Mouse (Mus musculus) midbrain, embryonic 16.5 days (tissue): ENCODE measurements around the gene Ect2. TPM values are rescaled to one million over a fixed set of nuclear protein-coding genes. Genes with fewer than 3 reads are reported as not detected.

Experiments used
- ATAC-seq: fragments of 200-750 bp; cut with Nextera tagmentation; 2 replicates; pipeline ENCODE4 v1.8.0; 2017; ENCODE audit warnings: moderate TSS enrichment
- H3K27ac ChIP-seq: fragments of 300-500 bp; sonication (generic); 2 replicates; pipeline ENCODE4 v1.5.1; 2014; ENCODE audit warnings: mild to moderate bottlenecking, low read length, mixed read lengths
- H3K27me3 ChIP-seq: fragments of 300-500 bp; sonication (generic); 2 replicates; pipeline ENCODE4 v1.6.1; 2014; ENCODE audit warnings: low read depth, low read length, mixed read lengths; ENCODE audit not compliant: control insufficient read depth, insufficient read depth
- H3K36me3 ChIP-seq: fragments of 300-500 bp; sonication (generic); 2 replicates; pipeline ENCODE4 v1.6.1; 2014; ENCODE audit warnings: mild to moderate bottlenecking, low read length, moderate library complexity, mixed read lengths; ENCODE audit not compliant: control insufficient read depth, insufficient read depth
- H3K4me1 ChIP-seq: fragments of 300-500 bp; sonication (generic); 2 replicates; pipeline ENCODE4 v1.6.1; 2014; ENCODE audit warnings: mild to moderate bottlenecking, low read length, mixed read lengths; ENCODE audit not compliant: control insufficient read depth, insufficient read depth
- H3K4me2 ChIP-seq: fragments of 300-500 bp; sonication (generic); 2 replicates; pipeline ENCODE4 v1.6.1; 2014; ENCODE audit warnings: mild to moderate bottlenecking, low read length, mixed read lengths
- H3K4me3 ChIP-seq: fragments of 300-500 bp; sonication (generic); 2 replicates; pipeline ENCODE4 v1.5.1; 2014; ENCODE audit warnings: low read depth, mild to moderate bottlenecking, low read length, moderate library complexity, mixed read lengths
- H3K9ac ChIP-seq: fragments of 300-500 bp; sonication (generic); 2 replicates; pipeline ENCODE4 v1.6.1; 2014; ENCODE audit warnings: low read depth, low read length, mixed read lengths
- H3K9me3 ChIP-seq: fragments of 300-500 bp; sonication (generic); replicated peaks from 2 replicates; pipeline ENCODE4 v1.6.1; 2014; ENCODE audit warnings: mild to moderate bottlenecking, low read length, mixed read lengths; ENCODE audit not compliant: control insufficient read depth, poor library complexity, severe bottlenecking
- WGBS: fragments of 180-500 bp; shearing (Covaris S2); extraction: QIAGEN DNeasy Blood & Tissue Kit; methylation state at CpG from one replicate; pipeline ENCODE4 v1.1.7; 2014; 5-methylcytosine and 5-hydroxymethylcytosine counted together
- polyA plus RNA-seq: library from polyadenylated mRNA; unstranded; fragments of >200 nt; fragmentation: Nextera tagmentation; extraction: Ambion mirVana; gene quantifications from 2 replicates; pipeline ENCODE4 v1.2.1, GENCODE M21; 2015

Ect2 gene
- polyA plus RNA-seq, 1 experiment from 2014 or later, result 5.8 TPM

- Histone ChIP-seq H3K27me3 (no peaks in the 10 kb centered on the region), H3K4me3 (no peak overlapping the region), H3K4me2 (no peak overlapping the region), H3K27ac (no peak overlapping the region), H3K36me3 (no peaks in the 10 kb centered on the region), H3K9ac (no peak overlapping the region), H3K4me1 (no peaks in the 10 kb centered on the region), H3K9me3 (no peaks in the 10 kb centered on the region)
- ATAC-seq, result no peak
- 62% methylated on average over 2 of the region's 2 CpGs for whole genome bisulfite sequencing
These were observed 8.7 kb upstream of the Ect2 start for GRCm38 (mm10) chr3:27162410-27162804.

- ATAC-seq, result no peak
- no peak overlapping the region for H3K4me2 ChIP-seq
- whole genome bisulfite sequencing, result 89% methylated on average over 6 of the region's 6 CpGs
- no peaks in the 10 kb centered on the region for H3K9me3 ChIP-seq
- no peak overlapping the region for H3K9ac ChIP-seq
- H3K27me3 ChIP-seq, result no peaks in the 10 kb centered on the region
- H3K4me3 ChIP-seq, result no peak overlapping the region
- no peaks in the 10 kb centered on the region for H3K36me3 ChIP-seq
- no peaks in the 10 kb centered on the region for H3K4me1 ChIP-seq
- H3K27ac ChIP-seq, result no peak overlapping the region
These were observed 8.1 kb upstream of the Ect2 start for GRCm38 (mm10) chr3:27161645-27162409.

- no peak overlapping the region for H3K4me3 ChIP-seq
- no peaks in the 10 kb centered on the region for H3K27me3 ChIP-seq
- 52% methylated on average over 4 of the region's 4 CpGs for WGBS
- no peak for ATAC-seq
- no peak overlapping the region for H3K4me2 ChIP-seq
- no peaks in the 10 kb centered on the region for H3K9me3 ChIP-seq
- no peak overlapping the region for H3K9ac ChIP-seq
- H3K36me3 ChIP-seq, result no peaks in the 10 kb centered on the region
- no peak overlapping the region for H3K27ac ChIP-seq
- H3K4me1 ChIP-seq, result peaks cover 3% of the 10 kb centered on the region; the same call in 1 of the 2 replicates
These were observed 5.2 kb upstream of the Ect2 start for GRCm38 (mm10) chr3:27158910-27159309.

GRCm38 (mm10) chr3:27156594-27156949 is 2.9 kb upstream of the Ect2 start:
- WGBS, result 58% methylated on average over 3 of the region's 3 CpGs
- Histone ChIP-seq H3K9ac (no peak overlapping the region), H3K27me3 (no peaks in the 10 kb centered on the region), H3K36me3 (no peaks in the 10 kb centered on the region), H3K9me3 (no peaks in the 10 kb centered on the region), H3K4me3 (no peak overlapping the region), H3K4me1 (peaks cover 11% of the 10 kb centered on the region), H3K4me2 (no peak overlapping the region), H3K27ac (no peak overlapping the region)
- no peak for ATAC-seq

GRCm38 (mm10) chr3:27155856-27156593 is 2.3 kb upstream of the Ect2 start:
- Histone ChIP-seq H3K9me3 (no peaks in the 10 kb centered on the region), H3K27ac (no peak overlapping the region), H3K27me3 (no peaks in the 10 kb centered on the region), H3K4me3 (no peak overlapping the region), H3K4me1 (peaks cover 11% of the 10 kb centered on the region), H3K9ac (no peak overlapping the region), H3K4me2 (no peak overlapping the region), H3K36me3 (no peaks in the 10 kb centered on the region)
- no peak for ATAC-seq
- 76% methylated on average over 9 of the region's 9 CpGs for WGBS

GRCm38 (mm10) chr3:27155051-27155855 is 1.6 kb upstream of the Ect2 start:
- Histone ChIP-seq H3K9me3 (no peaks in the 10 kb centered on the region), H3K9ac (no peak overlapping the region), H3K4me1 (peaks cover 11% of the 10 kb centered on the region), H3K36me3 (no peaks in the 10 kb centered on the region), H3K4me3 (no peak overlapping the region), H3K27ac (no peak overlapping the region), H3K27me3 (no peaks in the 10 kb centered on the region), H3K4me2 (no peak overlapping the region)
- whole genome bisulfite sequencing, result 15% methylated on average over 6 of the region's 6 CpGs
- no peak for ATAC-seq

- peaks cover 11% of the 10 kb centered on the region for H3K4me1 ChIP-seq
- no peaks in the 10 kb centered on the region for H3K27me3 ChIP-seq
- no peaks in the 10 kb centered on the region for H3K9me3 ChIP-seq
- ATAC-seq, result peak; percentile 38
- no peaks in the 10 kb centered on the region for H3K36me3 ChIP-seq
- WGBS, result 63% methylated on average over 2 of the region's 2 CpGs
- H3K27ac ChIP-seq, result 0 out of 2 replicates have a peak overlapping the region, but pooled peaks have one; percentile 1
- peak overlapping the region; percentile 52 for H3K4me2 ChIP-seq
- H3K9ac ChIP-seq, result peak overlapping the region; percentile 8
- peak overlapping the region; percentile 83 for H3K4me3 ChIP-seq
These were observed 602 bp upstream of the Ect2 start for GRCm38 (mm10) chr3:27154280-27154679.

GRCm38 (mm10) chr3:27153191-27153671 is 447 bp downstream of the Ect2 start:
- no peaks in the 10 kb centered on the region for H3K36me3 ChIP-seq
- H3K4me1 ChIP-seq, result peaks cover 11% of the 10 kb centered on the region
- peak overlapping the region; percentile 83 for H3K4me3 ChIP-seq
- WGBS, result under 1% methylated on average over 30 of the region's 31 CpGs
- H3K27me3 ChIP-seq, result no peaks in the 10 kb centered on the region
- no peaks in the 10 kb centered on the region for H3K9me3 ChIP-seq
- H3K9ac ChIP-seq, result peak overlapping the region; percentile 60
- peak overlapping the region; percentile 97 for H3K4me2 ChIP-seq
- H3K27ac ChIP-seq, result no peak overlapping the region
- ATAC-seq, result peak; percentile 12
